Mouse (Mus musculus) G1E (cell line): ENCODE measurements at regions not wholly inside any gene's neighbourhood (a gene's known extent, or its start where the extent isn't known, plus 50 kb on each side); places are given as distances from the start of the nearest gene placed in this dataset.

Source experiments
- GATA1 ChIP-seq: IDR thresholded peaks from 2 replicates; pipeline ENCODE4 v1.6.1; 2012; ENCODE audit warnings: borderline replicate concordance, low read length, inconsistent platforms, mixed read lengths
- GATA2 ChIP-seq: IDR thresholded peaks from 2 replicates; pipeline ENCODE4 v1.6.1; 2012; ENCODE audit warnings: low read depth, low read length, inconsistent platforms, borderline replicate concordance

DNA sequence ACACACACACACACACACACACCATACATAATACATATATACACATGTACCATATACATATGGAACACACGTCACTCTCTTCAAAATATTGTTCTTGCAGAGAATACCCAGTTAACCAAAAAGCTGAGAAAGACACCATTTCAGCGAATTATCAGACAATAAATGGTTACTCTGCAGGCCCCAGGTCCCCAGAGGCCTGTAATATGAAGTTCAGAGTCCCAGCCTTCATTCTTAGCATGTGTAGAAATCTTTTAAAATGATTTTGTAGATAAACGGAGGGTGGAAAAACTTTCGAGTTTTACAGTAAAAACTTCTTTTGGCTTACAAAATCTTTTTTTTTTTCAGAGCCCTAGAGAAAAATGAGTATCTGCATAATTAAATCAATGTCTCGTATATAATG lies 58.7 kb upstream of the Sash1 start:
- no peak for TF ChIP-seq GATA2
- no peak for TF ChIP-seq GATA1
